Mouse (Mus musculus): ENCODE results near the gene Gm42878.

Gene Gm42878

GRCm38 (mm10) chr5:121544910-121545792 is at the start of gene Gm42878, which contains the start of gene Adam1a:
Gm42878 (minus strand) TSS chr5:121545482.
Adam1a (minus strand) TSS chr5:121545482.
- DNase-seq = peak; percentile 21

- DNase-seq = peak; percentile 53
These were observed 49.5 kb upstream of the Gm42878 start for GRCm38 (mm10) chr5:121594714-121595313.

GRCm38 (mm10) chr5:121593451-121594401 is 48.4 kb upstream of the Gm42878 start, which contains the start of gene Aldh2:
Aldh2 (minus strand) TSS chr5:121593824.
- DNase-seq = peak; percentile 95

GRCm38 (mm10) chr5:121592816-121593407 is 47.6 kb upstream of the Gm42878 start:
- DNase-seq = peak; percentile 63

GRCm38 (mm10) chr5:121592064-121592815 is 47.0 kb upstream of the Gm42878 start:
- no peak for DNase-seq

GRCm38 (mm10) chr5:121591417-121592063 is 46.3 kb upstream of the Gm42878 start:
- DNase-seq = no peak

- no peak for DNase-seq
These were observed 44.6 kb upstream of the Gm42878 start for GRCm38 (mm10) chr5:121589928-121590327.

GRCm38 (mm10) chr5:121586400-121587039 is 41.2 kb upstream of the Gm42878 start:
- DNase-seq = peak; percentile 91

- DNase-seq = no peak
These were observed 40.4 kb upstream of the Gm42878 start for GRCm38 (mm10) chr5:121585699-121586098.

GRCm38 (mm10) chr5:121585005-121585404 is 39.7 kb upstream of the Gm42878 start:
- no peak for DNase-seq

GRCm38 (mm10) chr5:121583765-121584501 is 38.7 kb upstream of the Gm42878 start:
- DNase-seq = peak; percentile 99

GRCm38 (mm10) chr5:121581945-121582344 is 36.7 kb upstream of the Gm42878 start:
- DNase-seq = no peak

- DNase-seq = no peak
These were observed 31.7 kb upstream of the Gm42878 start for GRCm38 (mm10) chr5:121576927-121577488.

- DNase-seq = no peak
These were observed 30.6 kb upstream of the Gm42878 start for GRCm38 (mm10) chr5:121575867-121576266.

- DNase-seq = no peak
These were observed 28.9 kb upstream of the Gm42878 start for GRCm38 (mm10) chr5:121574145-121574544.

- peak; percentile 19 for DNase-seq
These were observed 25.5 kb upstream of the Gm42878 start for GRCm38 (mm10) chr5:121570787-121571186.

- DNase-seq = peak; percentile 88
These were observed 24.7 kb upstream of the Gm42878 start for GRCm38 (mm10) chr5:121569881-121570420.

GRCm38 (mm10) chr5:121566035-121566681 is 20.9 kb upstream of the Gm42878 start:
- DNase-seq = no peak
